Mouse (Mus musculus) olfactory bulb, adult 2 months (tissue): ENCODE data around the gene Fam216a. TPM values are rescaled to one million over a fixed set of nuclear protein-coding genes. Genes with fewer than 3 reads are reported as not detected.
"Not testable (repeated sequence)": the region's sequence is repeated elsewhere in the genome, so short reads cannot be mapped to it uniquely, and the experiment has no call there.

Experiments used
- H3K27ac ChIP-seq: fragments of 200-500 bp; 2 replicates; pipeline ENCODE4 v1.5.1; 2012; ENCODE audit warnings: low read depth, low read length; ENCODE audit not compliant: insufficient read depth
- H3K4me1 ChIP-seq: fragments of 200-500 bp; 2 replicates; pipeline ENCODE4 v1.6.1; 2012; ENCODE audit warnings: low read length; ENCODE audit not compliant: control insufficient read depth, insufficient read depth
- H3K4me3 ChIP-seq: fragments of 200-500 bp; 2 replicates; pipeline ENCODE4 v1.5.1; 2012; ENCODE audit warnings: mild to moderate bottlenecking, low read depth, low read length, moderate library complexity; ENCODE audit not compliant: insufficient read depth
- CTCF ChIP-seq: fragments of 200-500 bp; IDR thresholded peaks from 2 replicates; pipeline ENCODE4 v1.5.1; 2012; ENCODE audit warnings: low read depth, mild to moderate bottlenecking, low read length, moderate library complexity; ENCODE audit not compliant: insufficient read depth
- POLR2A ChIP-seq: fragments of 200-500 bp; IDR thresholded peaks from 2 replicates; pipeline ENCODE4 v1.6.1; 2012; ENCODE audit warnings: mild to moderate bottlenecking, low read depth, low read length, moderate library complexity; ENCODE audit not compliant: insufficient read depth
- WGBS: fragments of 180-500 bp; shearing (Covaris S2); methylation state at CpG from one replicate; pipeline ENCODE4 v1.1.7; 2018; 5-methylcytosine and 5-hydroxymethylcytosine counted together
- polyA plus RNA-seq: library from polyadenylated mRNA; stranded (reverse); fragments of >200 nt; gene quantifications from 2 replicates; pipeline ENCODE4 v1.2.4, GENCODE M21; 2012; ENCODE audit warnings: low replicate concordance; ENCODE audit not compliant: missing spikeins, insufficient read depth, insufficient read length

The Fam216a gene
- polyA plus RNA-seq, result not detected in 2 replicates

- Histone ChIP-seq H3K27ac (peak within 1 kb of the TSS; percentile 79), H3K4me3 (peak within 1 kb of the TSS; percentile 92), H3K4me1 (peaks cover 2% of the 10 kb centered on the region; the same call in 1 of the 2 replicates)
- TF ChIP-seq POLR2A (peak; percentile 57; the same call in 1 of the 2 replicates), CTCF (no peak)
- under 1% methylated on average over 53 of the region's 53 CpGs for WGBS
These were observed at the start of gene Fam216a for GRCm38 (mm10) chr5:122372192-122372769. TSS of gene Fam216a (minus strand) at chr5:122372364.

GRCm38 (mm10) chr5:122421271-122422068, 49.3 kb upstream of the Fam216a start, which contains the start of gene Anapc7:
TSS of gene Anapc7 (plus strand) at chr5:122421693.
- peak within 1 kb of the TSS; percentile 95 for H3K4me3 ChIP-seq
- peaks cover 5% of the 10 kb centered on the region for H3K4me1 ChIP-seq
- peak within 1 kb of the TSS; percentile 86 for H3K27ac ChIP-seq
- 18% methylated on average over 17 of the region's 17 CpGs for WGBS
- TF ChIP-seq CTCF, result no peak
- no peak for TF ChIP-seq POLR2A

DNA sequence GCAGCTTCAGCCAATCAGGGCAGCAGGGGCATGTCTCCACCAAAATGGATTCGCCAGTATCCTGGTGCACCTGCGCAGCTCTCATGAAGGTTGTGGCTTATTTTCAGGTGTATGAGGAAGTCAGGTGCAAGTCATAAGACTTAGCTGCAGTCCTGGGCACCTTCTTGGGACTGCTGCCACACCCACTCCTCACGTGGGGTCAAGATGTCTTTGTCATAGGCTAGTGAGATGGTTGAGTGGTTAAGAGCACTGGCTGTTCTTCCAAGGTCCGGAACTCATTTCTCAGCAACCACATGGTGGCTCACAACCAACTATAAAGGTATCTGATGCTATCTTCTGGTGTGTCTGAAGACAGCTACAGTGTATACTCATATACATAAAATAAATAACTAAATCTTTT, 48.5 kb upstream of the Fam216a start:
- H3K27ac ChIP-seq, H3K4me3 ChIP-seq, H3K4me1 ChIP-seq: not testable (repeated sequence)
- WGBS, result 63% methylated on average over 4 of the region's 4 CpGs

GRCm38 (mm10) chr5:122415465-122415864, 43.3 kb upstream of the Fam216a start:
- Histone ChIP-seq H3K4me1 (no peaks in the 10 kb centered on the region), H3K27ac (no peak overlapping the region), H3K4me3 (no peak overlapping the region)
- no peak for TF ChIP-seq POLR2A
- TF ChIP-seq CTCF, result no peak
- WGBS, result 87% methylated on average over 12 of the region's 12 CpGs

DNA sequence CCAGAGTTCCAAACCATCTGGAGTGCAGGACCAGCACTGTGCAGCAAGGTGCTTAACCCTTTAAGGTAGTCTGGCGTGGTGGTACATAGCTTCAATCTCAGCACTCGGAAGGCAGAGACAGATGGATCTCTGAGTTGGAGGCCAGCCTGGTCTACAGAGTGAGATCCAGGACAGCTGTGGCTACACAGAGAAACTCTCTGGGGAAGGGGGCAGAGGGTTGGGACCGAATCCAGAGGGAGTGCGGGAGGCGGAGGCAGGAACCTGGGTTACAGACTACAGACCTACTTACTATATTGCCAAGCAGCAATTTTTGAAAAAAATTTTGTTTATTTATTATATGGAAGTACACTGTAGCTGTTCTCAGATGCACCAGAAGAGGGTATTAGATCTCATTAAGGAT, 42.2 kb upstream of the Fam216a start:
- no peaks in the 10 kb centered on the region for H3K4me1 ChIP-seq
- WGBS, result 96% methylated on average over 5 of the region's 5 CpGs
- no peak overlapping the region for H3K27ac ChIP-seq
- TF ChIP-seq CTCF (no peak), POLR2A (no peak)
- H3K4me3 ChIP-seq, result no peak overlapping the region

GRCm38 (mm10) chr5:122412826-122413225, 40.7 kb upstream of the Fam216a start:
- 65% methylated on average over 6 of the region's 6 CpGs for WGBS
- TF ChIP-seq POLR2A (no peak), CTCF (no peak)
- Histone ChIP-seq H3K4me3 (no peak overlapping the region), H3K4me1 (no peaks in the 10 kb centered on the region), H3K27ac (no peak overlapping the region)

GRCm38 (mm10) chr5:122411892-122412291, 39.7 kb upstream of the Fam216a start:
- H3K4me1 ChIP-seq, result no peaks in the 10 kb centered on the region
- H3K4me3 ChIP-seq, result no peak overlapping the region
- WGBS, result 82% methylated on average over 5 of the region's 5 CpGs
- no peak for TF ChIP-seq POLR2A
- no peak for TF ChIP-seq CTCF
- H3K27ac ChIP-seq, result no peak overlapping the region

- H3K4me1 ChIP-seq, result no peaks in the 10 kb centered on the region
- H3K4me3 ChIP-seq, result no peak overlapping the region
- WGBS, result 91% methylated on average over 19 of the region's 19 CpGs
- H3K27ac ChIP-seq, result no peak overlapping the region
- no peak for TF ChIP-seq POLR2A
- TF ChIP-seq CTCF, result no peak
These were observed 37.8 kb upstream of the Fam216a start for GRCm38 (mm10) chr5:122409692-122410645.

GRCm38 (mm10) chr5:122405537-122405936, 33.4 kb upstream of the Fam216a start:
- no peak for TF ChIP-seq CTCF
- TF ChIP-seq POLR2A, result no peak
- Histone ChIP-seq H3K4me1 (peaks cover 8% of the 10 kb centered on the region), H3K27ac (no peak overlapping the region), H3K4me3 (no peak overlapping the region)
- 93% methylated on average over 10 of the region's 10 CpGs for WGBS
